Comparison of ENCODE assay signal across 31 mouse cellular contexts in the genomic region with DNA sequence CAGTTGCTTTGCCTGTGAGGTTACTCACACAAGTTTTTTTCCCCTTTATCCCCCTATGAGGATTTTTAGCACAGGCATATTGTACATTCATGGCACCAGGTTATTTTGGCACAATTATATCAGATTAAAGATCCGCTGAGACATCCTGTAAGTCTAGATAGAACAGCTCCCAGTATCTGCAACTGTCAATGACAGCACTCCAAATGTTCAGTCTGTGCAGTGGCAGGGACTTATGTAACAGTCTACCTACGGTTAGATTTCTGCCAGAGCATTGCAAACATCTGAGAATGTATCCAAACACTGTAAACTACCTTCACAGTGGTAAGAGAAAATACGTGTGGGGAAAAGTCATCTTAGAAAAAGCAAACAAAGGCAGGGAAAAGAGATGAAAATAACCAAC.
A peak's percentile ranks its signal among the peaks of the same experiment; 100 is the strongest.
DNase-seq lines count a peak whose midpoint lies in the region; ATAC-seq lines count a peak whose summit lies in the region.
"Had no signal": no experiment of that assay in that cellular context is flagged by ENCODE, and none has a peak within 500 bp of the region (broad histone marks: within the 10 kb centered on the region; RNA-seq: fewer than 3 reads in every experiment).

No protein-coding gene starts in this region.

- no peak overlapping the region for H3K4me3 ChIP-seq in heart, embryonic 11.5 days (ENCODE audit: low read depth, low read length)
- H3K4me3 ChIP-seq: forebrain, embryonic 13.5 days; heart, embryonic 10.5 days; hindbrain, embryonic 12.5 days; intestine, embryonic 15.5 days; neural tube, embryonic 15.5 days; stomach, embryonic 15.5 days had no signal

- no peak overlapping the region for H3K4me2 ChIP-seq in heart, embryonic 11.5 days
- H3K4me2 ChIP-seq: forebrain, embryonic 13.5 days; hindbrain, embryonic 12.5 days; intestine, embryonic 15.5 days; lung, embryonic 14.5 days; neural tube, embryonic 15.5 days; stomach, embryonic 15.5 days had no signal

- H3K4me1 ChIP-seq in heart, embryonic 11.5 days (ENCODE audit: control insufficient read depth, insufficient read depth, low read length), result no peaks in the 10 kb centered on the region
- H3K4me1 ChIP-seq: forebrain, embryonic 13.5 days; heart, embryonic 10.5 days; hindbrain, embryonic 12.5 days; intestine, embryonic 15.5 days; neural tube, embryonic 15.5 days; stomach, embryonic 15.5 days had no signal

- H3K9ac ChIP-seq in heart, embryonic 11.5 days (ENCODE audit: low read depth, low read length), result no peak overlapping the region
- H3K9ac ChIP-seq: forebrain, embryonic 13.5 days; hindbrain, embryonic 12.5 days; intestine, embryonic 15.5 days; liver, embryonic 14.5 days; lung, embryonic 14.5 days; neural tube, embryonic 15.5 days; stomach, embryonic 15.5 days had no signal

- intact Hi-C loops in left cerebral cortex, postnatal 14 days (cut with DNase I), result no loop called here

- no peak for ATAC-seq in heart, embryonic 11.5 days (replicated peaks; ENCODE audit: insufficient number of reproducible peaks, low FRiP score, low TSS enrichment)
- ATAC-seq: CD4-positive, CD25-positive, alpha-beta regulatory T cell, adult 4 months; forebrain, embryonic 13.5 days; hindbrain, postnatal 0 days; intestine, embryonic 15.5 days had no signal

- H3K36me3 ChIP-seq in heart, embryonic 11.5 days (ENCODE audit: control insufficient read depth, insufficient read depth, low read length), result no peaks in the 10 kb centered on the region
- H3K36me3 ChIP-seq: heart, embryonic 10.5 days; hindbrain, embryonic 12.5 days; intestine, embryonic 15.5 days; neural tube, embryonic 15.5 days; stomach, embryonic 15.5 days had no signal

- 65% methylated on average over 3 of the region's 3 CpGs for WGBS in heart, embryonic 11.5 days (ENCODE audit: insufficient replicate concordance)

- no peak overlapping the region for H3K27ac ChIP-seq in heart, embryonic 11.5 days (ENCODE audit: low read depth, low read length)
- H3K27ac ChIP-seq: forebrain, embryonic 13.5 days; heart, embryonic 10.5 days; hindbrain, embryonic 12.5 days; hindbrain, postnatal 0 days; intestine, embryonic 15.5 days; liver, embryonic 14.5 days; neural tube, embryonic 15.5 days; stomach, embryonic 15.5 days had no signal

- DNase-seq in frontal cortex, adult 2 months (ENCODE audit: extremely low spot score in 1 of 2, low spot score in 1 of 2), result peak; percentile 14 to 38
- no peak for DNase-seq in frontal cortex, postnatal 14 days (ENCODE audit: low spot score in 2 of 2)
- DNase-seq in left cerebral cortex, adult 9 months (ENCODE audit: low spot score in 2 of 2), result peak; percentile 3 to 17
- DNase-seq in left cerebral cortex, postnatal 14 days (ENCODE audit: low spot score in 2 of 2), result no peak
- peak; percentile 67 for DNase-seq in brain, adult 2 months (ENCODE audit: low read depth, low spot score)
- DNase-seq in layer of hippocampus, adult 9-10 months (ENCODE audit: low spot score), result peak; percentile 6
- no peak for DNase-seq in adrenal gland, postnatal 4 days (ENCODE audit: low spot score in 2 of 2)
- DNase-seq: adrenal gland, postnatal 14 days; cerebellum, adult 8-10 months; cerebellum, postnatal 25 days; gastrocnemius, postnatal 25 days; heart, adult 11 months; heart, postnatal 36 days; kidney, adult 2 months; kidney, postnatal 36 days; liver; lung, embryonic 14.5 days; lung, postnatal 14 days; midbrain, embryonic 14.5 days; retina, postnatal 1 day; thymus, postnatal 14 days had no signal

- no peaks in the 10 kb centered on the region for H3K9me3 ChIP-seq in heart, embryonic 11.5 days (replicated peaks; ENCODE audit: control insufficient read depth, low read length)
- H3K9me3 ChIP-seq: forebrain, embryonic 13.5 days; heart, embryonic 10.5 days; hindbrain, embryonic 12.5 days; intestine, embryonic 15.5 days; neural tube, embryonic 15.5 days; stomach, embryonic 15.5 days had no signal

- H3K27me3 ChIP-seq in heart, embryonic 11.5 days (ENCODE audit: control insufficient read depth, insufficient read depth, low read length), result no peaks in the 10 kb centered on the region
- H3K27me3 ChIP-seq: forebrain, embryonic 13.5 days; hindbrain, embryonic 12.5 days; intestine, embryonic 15.5 days; neural tube, embryonic 15.5 days; stomach, embryonic 15.5 days had no signal

Comparison
In these comparisons a context has a peak if more than half of its experiments do, and no peak if none do; other contexts are left out.
1. DNase-seq: peak in frontal cortex, adult 2 months (2 of 2), left cerebral cortex, adult 9 months (2 of 2), brain, adult 2 months (single experiment) and layer of hippocampus, adult 9-10 months (single experiment); none in frontal cortex, postnatal 14 days (0 of 2), left cerebral cortex, postnatal 14 days (0 of 2) and adrenal gland, postnatal 4 days (0 of 2).